Mouse (Mus musculus) lung, postnatal 0 days (tissue): Measurements from ENCODE around the gene Osbpl10.

Experiments
- CTCF ChIP-seq: IDR thresholded peaks from 2 replicates; pipeline ENCODE4 v1.5.1; 2016; ENCODE audit warnings: antibody characterized with exemption, mild to moderate bottlenecking
- EP300 ChIP-seq: IDR thresholded peaks from 2 replicates; pipeline ENCODE4 v1.6.1; 2016; ENCODE audit warnings: antibody characterized with exemption, mild to moderate bottlenecking, control low read depth

DNA sequence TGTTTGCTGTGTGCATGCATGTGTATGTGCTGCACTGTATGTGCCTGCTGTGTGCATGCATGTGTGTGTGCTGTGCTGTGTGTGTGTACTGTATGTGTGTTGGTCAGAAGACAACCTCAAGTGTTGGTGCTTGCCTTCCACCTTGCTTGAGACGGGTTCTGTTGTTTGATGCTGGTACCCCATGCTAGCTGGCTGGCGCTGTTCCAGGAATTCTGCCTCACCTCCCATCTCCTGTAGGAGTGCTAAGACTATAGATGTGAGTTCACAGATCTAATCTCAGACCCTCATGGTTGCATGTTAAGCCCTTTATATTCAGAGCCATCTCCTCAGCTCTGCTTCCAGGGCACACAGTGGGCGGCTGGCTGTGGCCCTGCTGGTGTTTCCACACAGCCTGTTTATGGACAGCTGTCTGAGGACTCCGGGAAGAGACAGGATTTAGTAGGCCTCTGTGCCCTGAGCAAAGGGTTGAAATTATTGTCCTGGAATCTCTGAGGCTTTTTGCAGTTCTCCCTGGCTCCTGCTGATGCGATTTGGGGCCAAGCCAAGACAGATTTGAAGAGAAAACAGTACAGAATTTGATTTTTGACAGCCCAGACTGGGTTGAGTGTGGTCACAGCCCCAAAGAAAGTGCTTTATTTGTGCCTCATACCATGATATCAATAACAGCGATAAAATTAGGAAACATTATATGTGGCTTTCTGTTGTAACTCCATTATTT, 10.4 kb downstream of the Osbpl10 start:
- TF ChIP-seq EP300 (no peak), CTCF (no peak)
